Mouse (Mus musculus) layer of hippocampus, postnatal 36 days (tissue): ENCODE data around the gene Rapgef1. TPM values are rescaled to one million over a fixed set of nuclear protein-coding genes. Genes with fewer than 3 reads are reported as not detected.

Source experiments
- DNase-seq, 2 experiments: peaks; one replicate each; pipeline ENCODE4 v3.0.0; 2022
- total RNA-seq, 2 experiments: library from RNA; stranded (reverse); gene quantifications; 2 replicates each; pipeline ENCODE4 v1.2.3; 2021

Gene Rapgef1
- total RNA-seq, 2 experiments from 2014 or later: 94.0 to 99.0 TPM

- DNase-seq: no peak
These were observed 53.4 kb downstream of the Rapgef1 start for GRCm38 (mm10) chr2:29672746-29673536.

- no peak for DNase-seq
These were observed 54.6 kb downstream of the Rapgef1 start for GRCm38 (mm10) chr2:29674087-29674486.

DNA sequence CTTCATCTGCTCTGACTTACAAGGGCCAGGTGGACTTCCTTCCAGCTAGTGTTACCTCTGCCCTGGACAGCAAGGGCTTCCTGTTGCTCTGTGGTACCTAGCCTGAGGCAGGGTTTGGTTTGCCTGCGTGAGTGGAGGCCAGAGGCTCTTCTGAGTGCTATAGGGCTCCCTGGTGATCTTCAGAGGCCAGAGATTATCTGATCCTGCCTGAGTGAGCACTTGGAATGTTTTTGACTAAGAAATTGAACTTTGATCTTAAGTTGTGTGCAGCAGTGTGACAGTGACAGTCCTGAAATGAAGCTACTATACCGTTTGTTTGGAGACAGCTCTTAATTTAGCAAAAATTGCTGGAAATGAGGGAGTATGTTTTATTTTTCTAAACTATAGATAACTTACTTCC lies 55.0 kb downstream of the Rapgef1 start:
- DNase-seq: no peak

DNA sequence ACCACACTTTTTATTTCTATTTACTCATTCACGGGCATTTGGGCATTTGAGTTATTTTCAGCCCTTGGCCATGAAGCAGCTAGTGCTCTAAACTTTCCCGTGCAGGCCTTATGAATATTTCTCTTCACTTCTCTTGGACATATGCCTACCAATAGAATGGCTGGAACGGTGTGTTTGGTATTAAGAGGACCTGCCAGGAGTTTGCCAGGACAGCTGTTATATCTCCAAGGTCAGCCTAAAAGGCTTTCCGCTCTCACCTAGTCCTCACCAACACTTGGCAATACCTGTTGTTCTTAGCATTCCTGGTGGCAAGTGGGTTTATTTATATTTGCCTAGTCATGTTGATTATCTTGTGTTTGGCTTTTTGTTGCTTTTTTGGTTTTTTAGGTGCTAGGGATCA lies 56.3 kb downstream of the Rapgef1 start:
- DNase-seq: no peak

DNA sequence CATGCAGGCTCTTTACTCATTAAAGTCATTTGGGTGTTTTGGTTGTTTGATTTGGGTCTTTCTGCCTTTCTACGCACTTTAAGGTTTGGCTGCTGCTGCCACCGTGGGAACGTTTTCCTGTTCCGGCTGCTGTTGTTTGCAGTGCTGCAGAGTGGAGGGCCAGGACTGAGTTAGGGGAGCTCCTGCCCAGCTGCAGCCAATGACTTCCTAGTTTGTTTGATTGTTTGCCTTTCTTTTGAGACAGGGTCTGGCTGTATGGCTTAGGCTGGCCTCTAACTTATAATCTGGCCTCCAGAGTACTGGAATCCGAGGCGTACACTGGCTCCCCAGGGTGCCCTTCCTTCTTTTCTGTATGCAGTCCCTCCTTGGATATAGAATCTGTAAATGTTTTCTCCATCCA lies 57.0 kb downstream of the Rapgef1 start:
- DNase-seq: no peak

DNA sequence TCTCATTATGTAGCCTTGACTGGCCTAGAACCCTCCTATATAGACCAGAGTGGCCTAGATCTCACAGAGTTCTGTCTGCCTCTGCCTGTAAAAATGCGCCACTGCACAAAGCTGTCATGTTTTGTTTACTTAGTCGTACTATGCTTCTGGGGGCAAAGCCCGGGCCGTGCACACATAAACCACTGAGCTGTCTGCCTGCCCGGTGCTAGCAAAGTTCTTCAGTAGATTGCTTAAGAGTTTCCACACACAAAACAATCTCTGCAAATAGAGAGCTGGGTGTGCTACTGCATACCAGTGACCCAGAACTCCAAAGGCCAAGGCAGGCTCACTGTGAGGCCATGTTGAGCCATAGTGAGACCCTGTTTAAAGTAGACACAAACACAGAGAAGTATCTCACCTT lies 58.3 kb downstream of the Rapgef1 start:
- DNase-seq: no peak

DNA sequence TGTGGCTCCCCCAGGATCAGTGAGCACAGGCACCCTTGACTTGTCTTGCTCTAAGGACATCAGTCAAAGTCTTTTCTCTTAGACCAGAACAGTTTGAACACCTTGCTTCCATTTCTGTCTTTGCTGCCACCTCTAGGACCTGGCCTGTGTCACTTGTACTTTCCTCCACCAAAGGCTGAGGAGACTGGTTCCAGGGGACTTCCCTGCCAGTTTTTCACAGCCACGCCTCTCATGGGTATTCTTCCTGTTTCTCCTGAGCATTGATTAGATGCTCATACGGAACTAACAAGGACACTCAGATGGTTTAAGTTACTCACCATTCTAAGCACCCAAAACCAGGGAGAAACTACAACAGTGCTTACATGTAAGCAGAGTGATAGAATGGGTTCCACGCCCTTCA lies 59.0 kb downstream of the Rapgef1 start:
- DNase-seq: no peak

- DNase-seq: no peak
These were observed 60.4 kb downstream of the Rapgef1 start for GRCm38 (mm10) chr2:29679710-29680584.

DNA sequence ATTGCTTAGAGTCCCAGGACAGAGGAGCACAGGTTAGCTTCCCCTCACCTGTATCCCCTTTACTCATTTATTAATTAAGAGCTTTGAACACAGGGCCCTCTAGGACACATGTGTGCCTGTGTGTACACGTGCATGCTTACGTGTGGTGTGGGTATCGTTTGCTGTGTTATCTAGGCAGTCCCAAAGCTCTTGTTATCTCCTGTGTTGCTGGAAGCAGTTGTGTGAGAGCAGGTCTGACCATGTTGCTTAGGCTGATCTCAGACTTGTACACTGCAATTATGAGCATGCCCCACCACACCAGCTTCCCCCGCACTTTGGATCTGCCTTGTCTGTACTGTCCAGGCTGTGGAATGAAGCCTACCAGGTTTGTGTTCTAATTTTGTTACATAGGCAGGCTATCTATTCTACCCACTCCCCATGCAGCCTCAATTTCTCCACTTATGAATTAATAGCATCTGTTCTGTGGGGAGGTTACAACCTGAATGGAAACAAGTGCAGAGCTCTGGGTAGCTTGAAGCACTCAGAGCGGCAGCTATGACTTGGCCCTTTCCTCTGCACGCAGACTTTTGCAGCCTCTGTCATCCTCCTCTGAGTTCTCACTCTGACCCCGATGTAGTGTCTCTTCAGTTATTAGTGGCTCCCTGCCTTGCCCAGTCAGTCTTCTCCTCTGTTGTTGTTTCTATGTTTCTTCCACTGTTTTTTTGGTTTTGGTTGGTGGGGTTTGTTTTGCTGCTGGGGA lies 63.9 kb downstream of the Rapgef1 start:
- DNase-seq: no peak

DNA sequence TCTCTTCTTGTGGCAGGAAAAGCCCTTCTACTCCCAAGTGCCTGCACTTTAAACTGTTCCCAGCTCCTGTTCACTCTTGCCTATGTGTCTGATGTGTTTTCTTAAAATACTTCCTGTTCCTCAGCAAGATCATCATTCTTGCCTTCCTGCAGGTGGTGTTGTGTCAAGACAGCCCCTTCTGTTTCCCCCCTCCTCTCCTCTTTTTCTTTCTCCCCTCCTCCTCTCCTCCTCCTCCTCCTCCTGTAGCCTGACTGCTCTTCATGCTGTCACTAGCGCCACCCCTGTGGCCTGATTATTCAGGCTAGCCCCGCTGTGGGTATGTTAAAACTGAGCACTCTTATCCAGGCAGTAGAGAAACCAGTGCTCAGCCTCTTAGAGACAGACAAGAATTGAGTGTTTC lies 65.0 kb downstream of the Rapgef1 start:
- no peak for DNase-seq

DNA sequence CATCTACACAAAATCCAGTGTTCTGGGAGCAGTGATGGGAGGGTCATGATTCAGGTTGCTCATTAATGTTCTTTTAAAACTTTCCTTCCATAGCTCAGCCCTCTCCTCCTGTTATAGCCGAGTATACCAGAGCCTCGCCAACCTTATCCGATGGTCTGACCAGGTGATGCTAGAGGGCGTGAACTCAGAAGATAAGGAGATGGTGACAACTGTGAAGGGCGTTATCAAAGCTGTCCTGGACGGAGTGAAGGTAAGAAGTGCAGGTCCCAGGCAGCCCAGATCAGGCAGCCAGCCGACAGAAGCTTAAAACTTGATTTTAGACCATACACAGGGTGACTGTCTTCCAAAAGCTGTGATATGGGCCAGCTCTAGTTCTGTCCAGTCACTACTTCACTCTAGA lies 69.5 kb downstream of the Rapgef1 start:
- DNase-seq: no peak

DNA sequence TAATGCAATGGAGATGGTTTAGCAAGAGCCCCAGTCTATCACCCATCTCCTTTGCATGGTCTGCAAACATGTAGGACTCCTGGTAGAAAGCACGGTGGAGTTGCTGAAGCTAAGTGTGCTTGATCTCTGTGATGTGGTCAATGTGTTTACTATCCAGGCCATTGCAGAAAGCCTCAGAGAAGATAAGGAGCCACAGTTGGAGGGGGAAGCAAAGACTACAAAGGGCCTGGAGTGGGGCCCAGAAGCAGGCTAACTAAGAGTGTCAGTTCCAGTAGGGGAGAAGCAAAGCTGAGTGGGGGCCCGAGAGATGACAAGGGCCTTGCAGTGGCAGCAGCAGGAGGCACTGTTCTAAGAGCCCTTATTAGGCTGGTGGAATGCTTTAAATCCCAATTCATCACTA lies 70.0 kb downstream of the Rapgef1 start:
- DNase-seq: no peak

- no peak for DNase-seq
These were observed 71.5 kb downstream of the Rapgef1 start for GRCm38 (mm10) chr2:29691068-29691467.

- DNase-seq: no peak
These were observed 72.0 kb downstream of the Rapgef1 start for GRCm38 (mm10) chr2:29691507-29691906.

GRCm38 (mm10) chr2:29692192-29692591 lies 72.7 kb downstream of the Rapgef1 start:
- DNase-seq: no peak

GRCm38 (mm10) chr2:29696207-29696800 lies 76.8 kb downstream of the Rapgef1 start:
- no peak for DNase-seq

DNA sequence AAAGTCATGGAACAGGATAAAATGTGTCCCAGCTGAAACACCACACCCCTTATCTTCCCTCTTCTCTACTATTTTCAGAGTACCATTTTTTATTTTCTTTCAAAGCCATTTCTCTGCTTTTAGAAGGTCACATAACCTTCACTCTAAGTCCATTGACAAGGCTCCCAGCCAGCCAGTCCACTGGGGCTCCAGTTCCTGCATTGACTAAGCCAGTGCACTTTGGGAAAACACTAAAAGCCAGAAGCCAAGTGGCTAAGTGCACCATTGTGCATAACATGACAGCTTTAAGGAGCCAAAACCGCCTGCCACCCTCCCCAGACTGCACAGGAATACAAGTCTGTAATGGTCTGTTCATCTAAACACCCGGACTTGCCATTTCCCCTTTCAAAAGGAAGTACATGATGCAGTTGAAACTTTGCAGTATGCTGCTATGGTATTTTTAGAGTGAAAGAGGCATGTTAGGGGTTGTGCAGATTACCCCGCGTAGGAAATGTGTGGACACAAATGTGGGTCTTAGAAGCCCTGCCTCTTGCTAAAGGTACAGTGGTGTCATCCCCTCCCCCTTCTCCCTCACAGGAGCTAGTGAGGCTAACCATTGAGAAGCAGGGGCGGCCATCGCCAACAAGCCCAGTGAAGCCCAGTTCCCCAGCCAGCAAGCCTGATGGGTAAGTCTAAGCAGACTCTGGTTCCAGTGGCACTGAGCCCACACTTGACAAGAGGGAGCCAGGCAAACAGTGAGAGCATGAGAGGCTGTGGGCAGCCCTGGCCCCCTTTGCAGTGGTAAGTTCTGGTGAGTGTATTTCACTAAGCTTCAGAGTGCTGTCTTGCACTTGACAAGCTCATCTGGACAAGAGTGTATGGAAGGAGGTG lies 79.1 kb downstream of the Rapgef1 start:
- DNase-seq: no peak

GRCm38 (mm10) chr2:29700898-29701297 lies 81.4 kb downstream of the Rapgef1 start:
- no peak for DNase-seq

DNA sequence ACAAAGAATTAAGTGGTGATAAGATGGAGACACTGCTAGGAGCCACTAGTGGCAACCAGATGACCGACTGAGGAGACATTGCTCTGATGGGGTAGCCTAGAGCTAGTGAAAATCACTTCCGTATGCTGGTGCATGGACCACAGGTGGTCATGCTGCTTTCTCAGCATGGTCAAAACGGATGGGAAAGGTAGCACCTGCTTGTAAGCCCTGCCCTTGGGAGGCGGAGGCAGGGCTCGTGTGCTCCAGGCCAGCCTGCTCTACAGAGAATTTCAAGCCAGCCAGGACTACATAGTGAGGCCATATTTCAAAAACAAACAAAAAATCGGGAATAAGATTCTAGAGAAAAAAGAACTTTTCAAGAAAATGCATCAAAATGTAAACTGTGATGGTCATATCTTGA lies 81.9 kb downstream of the Rapgef1 start:
- DNase-seq: no peak

DNA sequence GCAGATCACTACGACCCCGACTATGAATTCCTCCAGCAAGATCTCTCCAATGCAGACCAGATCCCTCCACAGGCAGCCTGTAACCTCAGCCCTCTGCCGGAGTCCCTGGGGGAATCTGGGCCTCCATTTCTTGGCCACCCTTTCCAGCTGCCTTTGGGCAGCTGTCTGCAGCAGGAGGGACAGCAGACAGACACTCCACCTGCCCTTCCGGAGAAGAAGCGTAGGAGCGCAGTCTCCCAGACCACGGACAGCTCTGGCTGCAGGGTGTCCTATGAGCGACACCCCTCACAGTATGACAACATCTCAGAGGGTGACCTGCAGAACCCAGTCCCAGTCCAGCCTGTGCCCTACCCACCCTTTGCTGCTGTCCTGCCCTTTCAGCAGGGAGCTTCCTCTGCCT lies 82.7 kb downstream of the Rapgef1 start:
- DNase-seq: no peak
